Mouse (Mus musculus) small intestine, adult 2 months (tissue): Measurements from ENCODE around the gene Gpr176. TPM values are rescaled to one million over a fixed set of nuclear protein-coding genes. Genes with fewer than 3 reads are reported as not detected.

Experiments used
- H3K27ac ChIP-seq: fragments of 200-500 bp; 2 replicates; pipeline ENCODE4 v1.5.1; 2012; ENCODE audit warnings: low read depth, low read length, control low read depth, inconsistent platforms; ENCODE audit not compliant: insufficient read depth
- H3K27me3 ChIP-seq: fragments of 200-500 bp; 2 replicates; pipeline ENCODE4 v1.6.1; 2012; ENCODE audit warnings: mild to moderate bottlenecking, moderate library complexity, low read length, inconsistent platforms; ENCODE audit not compliant: control insufficient read depth, insufficient read depth
- H3K36me3 ChIP-seq: fragments of 200-500 bp; 2 replicates; pipeline ENCODE4 v1.6.1; 2012; ENCODE audit warnings: mild to moderate bottlenecking, low read length, control low read depth, inconsistent platforms; ENCODE audit not compliant: control insufficient read depth, insufficient read depth
- H3K4me1 ChIP-seq: fragments of 200-500 bp; 2 replicates; pipeline ENCODE4 v1.6.1; 2012; ENCODE audit warnings: low read length, inconsistent platforms, mixed read lengths; ENCODE audit not compliant: control insufficient read depth, insufficient read depth, insufficient read length
- H3K4me3 ChIP-seq: fragments of 200-500 bp; 2 replicates; pipeline ENCODE4 v1.5.1; 2012; ENCODE audit warnings: low read depth, mild to moderate bottlenecking, control low read depth, inconsistent platforms, low read length, moderate library complexity
- CTCF ChIP-seq: fragments of 200-500 bp; IDR thresholded peaks from 2 replicates; pipeline ENCODE4 v1.5.1; 2012; ENCODE audit warnings: low read depth, mild to moderate bottlenecking, control low read depth, inconsistent platforms, low read length, moderate library complexity, mixed read lengths; ENCODE audit not compliant: insufficient replicate concordance, insufficient read length; ENCODE audit errors: extremely low read depth
- POLR2A ChIP-seq: fragments of 200-500 bp; IDR thresholded peaks from 2 replicates; pipeline ENCODE4 v1.6.1; 2012; ENCODE audit warnings: low read depth, mild to moderate bottlenecking, control low read depth, inconsistent platforms, low read length, moderate library complexity
- WGBS: fragments of 180-500 bp; shearing (Covaris S2); methylation state at CpG from one replicate; pipeline ENCODE4 v1.1.7; 2018; 5-methylcytosine and 5-hydroxymethylcytosine counted together
- polyA plus RNA-seq: library from polyadenylated mRNA; depleted of rRNA; stranded (reverse); fragments of >200 nt; gene quantifications from 2 replicates; pipeline ENCODE4 v1.2.3, GENCODE M21; 2012

Gene Gpr176
- polyA plus RNA-seq, 1 experiment, result 0.11 TPM

- Histone ChIP-seq H3K27ac (no peak overlapping the region), H3K36me3 (peaks cover 2% of the 10 kb centered on the region), H3K4me1 (peaks cover 4% of the 10 kb centered on the region; the same call in 1 of the 2 replicates), H3K27me3 (no peaks in the 10 kb centered on the region), H3K4me3 (no peak overlapping the region)
- TF ChIP-seq POLR2A (no peak), CTCF (no peak)
- WGBS, result 70% methylated on average over 2 of the region's 2 CpGs
Measured at GRCm38 (mm10) chr2:118406811-118407210, 33.6 kb upstream of the Gpr176 start.

- H3K27me3 ChIP-seq, result no peaks in the 10 kb centered on the region
- no peak for TF ChIP-seq POLR2A
- TF ChIP-seq CTCF, result no peak
- no peak overlapping the region for H3K4me3 ChIP-seq
- peaks cover 2% of the 10 kb centered on the region; the same call in 1 of the 2 replicates for H3K36me3 ChIP-seq
- 39% methylated on average over 4 of the region's 4 CpGs for WGBS
- H3K27ac ChIP-seq, result no peak overlapping the region
- peaks cover 4% of the 10 kb centered on the region; the same call in 1 of the 2 replicates for H3K4me1 ChIP-seq
Measured at GRCm38 (mm10) chr2:118405568-118405967, 32.3 kb upstream of the Gpr176 start.

GRCm38 (mm10) chr2:118404336-118404735, 31.1 kb upstream of the Gpr176 start:
- Histone ChIP-seq H3K36me3 (peaks cover 2% of the 10 kb centered on the region; the same call in 1 of the 2 replicates), H3K27ac (no peak overlapping the region), H3K4me1 (peaks cover 4% of the 10 kb centered on the region; the same call in 1 of the 2 replicates), H3K27me3 (no peaks in the 10 kb centered on the region), H3K4me3 (no peak overlapping the region)
- TF ChIP-seq POLR2A, result no peak
- no peak for TF ChIP-seq CTCF
- WGBS, result 91% methylated on average over 5 of the region's 5 CpGs

- Histone ChIP-seq H3K27ac (no peak overlapping the region), H3K27me3 (no peaks in the 10 kb centered on the region), H3K4me1 (peaks cover 4% of the 10 kb centered on the region; the same call in 1 of the 2 replicates), H3K4me3 (no peak overlapping the region), H3K36me3 (0 out of 2 replicates have a peak, but pooled peaks cover 2% of the 10 kb centered on the region)
- 41% methylated on average over 5 of the region's 5 CpGs for WGBS
- no peak for TF ChIP-seq CTCF
- no peak for TF ChIP-seq POLR2A
Measured at GRCm38 (mm10) chr2:118401834-118402727, 28.9 kb upstream of the Gpr176 start.

GRCm38 (mm10) chr2:118399751-118400150, 26.5 kb upstream of the Gpr176 start:
- WGBS, result 74% methylated on average over 5 of the region's 5 CpGs
- H3K4me1 ChIP-seq, result no peaks in the 10 kb centered on the region
- no peaks in the 10 kb centered on the region for H3K27me3 ChIP-seq
- 0 out of 2 replicates have a peak, but pooled peaks cover 2% of the 10 kb centered on the region for H3K36me3 ChIP-seq
- H3K4me3 ChIP-seq, result no peak overlapping the region
- TF ChIP-seq CTCF (no peak), POLR2A (no peak)
- no peak overlapping the region for H3K27ac ChIP-seq

- Histone ChIP-seq H3K4me1 (peaks cover 2% of the 10 kb centered on the region; the same call in 1 of the 2 replicates), H3K27ac (no peak overlapping the region), H3K36me3 (no peaks in the 10 kb centered on the region), H3K4me3 (no peak overlapping the region), H3K27me3 (no peaks in the 10 kb centered on the region)
- TF ChIP-seq POLR2A, result no peak
- no peak for TF ChIP-seq CTCF
- 73% methylated on average over 5 of the region's 5 CpGs for WGBS
Measured at GRCm38 (mm10) chr2:118391201-118391600, 18.0 kb upstream of the Gpr176 start.

GRCm38 (mm10) chr2:118390072-118390471, 16.9 kb upstream of the Gpr176 start:
- Histone ChIP-seq H3K4me1 (peaks cover 2% of the 10 kb centered on the region; the same call in 1 of the 2 replicates), H3K4me3 (no peak overlapping the region), H3K27ac (no peak overlapping the region), H3K36me3 (no peaks in the 10 kb centered on the region), H3K27me3 (no peaks in the 10 kb centered on the region)
- WGBS, result 74% methylated on average over 5 of the region's 5 CpGs
- TF ChIP-seq POLR2A, result no peak
- no peak for TF ChIP-seq CTCF
